Mouse (Mus musculus): ENCODE measurements at regions not wholly inside any gene's neighbourhood (a gene's known extent, or its start where the extent isn't known, plus 50 kb on each side); places are given as distances from the start of the nearest gene placed in this dataset.

- no peak for DNase-seq (ENCODE audit: low spot score in 2 of 2)
Observed at GRCm38 (mm10) chr11:90797577-90797976, 109.4 kb upstream of the Tom1l1 start.

- DNase-seq (ENCODE audit: low spot score in 2 of 2) = no peak
Observed at GRCm38 (mm10) chr11:90783537-90783936, 95.4 kb upstream of the Tom1l1 start.

- peak in 1 of 2 experiments; percentile 22 for DNase-seq (ENCODE audit: low spot score in 2 of 2)
Observed at GRCm38 (mm10) chr11:90782975-90783374, 94.8 kb upstream of the Tom1l1 start.

- DNase-seq (ENCODE audit: low spot score in 2 of 2) = no peak
Observed at GRCm38 (mm10) chr11:90775752-90776151, 87.6 kb upstream of the Tom1l1 start.

GRCm38 (mm10) chr11:90755981-90756380, 67.8 kb upstream of the Tom1l1 start:
- DNase-seq (ENCODE audit: low spot score in 2 of 2) = no peak

- no peak for DNase-seq (ENCODE audit: low spot score in 2 of 2)
Observed at GRCm38 (mm10) chr11:90748448-90748847, 60.3 kb upstream of the Tom1l1 start.

GRCm38 (mm10) chr11:90741952-90742617, 53.9 kb upstream of the Tom1l1 start:
- DNase-seq (ENCODE audit: low spot score in 2 of 2) = no peak

- DNase-seq (ENCODE audit: low spot score in 2 of 2) = no peak
Observed at GRCm38 (mm10) chr11:90739501-90739900, 51.3 kb upstream of the Tom1l1 start.

- no peak for DNase-seq (ENCODE audit: low spot score in 2 of 2)
Observed at GRCm38 (mm10) chr11:90738741-90739140, 50.6 kb upstream of the Tom1l1 start.

Data from frontal cortex, postnatal 25 days (tissue).